Mouse (Mus musculus): ENCODE measurements around the gene Plcl1.
"Not testable (repeated sequence)": the region's sequence is repeated elsewhere in the genome, so short reads cannot be mapped to it uniquely, and the experiment has no call there.

Gene Plcl1

DNA sequence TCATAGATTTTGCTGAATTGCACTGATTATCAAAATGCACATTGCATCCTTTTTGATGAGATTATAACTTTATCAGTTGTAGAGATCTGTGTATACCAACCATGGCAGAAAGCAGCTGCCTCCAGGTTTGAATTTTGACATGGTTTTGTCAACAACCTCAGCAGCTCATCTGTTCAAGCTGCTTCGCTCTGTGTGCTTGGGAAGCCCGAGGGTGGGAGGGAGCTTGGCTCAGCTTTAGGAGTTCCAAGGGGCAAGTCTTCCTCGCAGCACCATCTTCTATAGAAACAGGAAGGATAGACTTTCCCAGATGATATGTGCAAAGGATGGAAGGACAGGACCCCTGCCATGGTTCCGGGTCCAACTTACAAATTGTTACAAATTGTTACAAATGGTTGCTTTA, 32.9 kb downstream of the Plcl1 start:
- no peak for DNase-seq (ENCODE audit: low read depth, low spot score)

DNA sequence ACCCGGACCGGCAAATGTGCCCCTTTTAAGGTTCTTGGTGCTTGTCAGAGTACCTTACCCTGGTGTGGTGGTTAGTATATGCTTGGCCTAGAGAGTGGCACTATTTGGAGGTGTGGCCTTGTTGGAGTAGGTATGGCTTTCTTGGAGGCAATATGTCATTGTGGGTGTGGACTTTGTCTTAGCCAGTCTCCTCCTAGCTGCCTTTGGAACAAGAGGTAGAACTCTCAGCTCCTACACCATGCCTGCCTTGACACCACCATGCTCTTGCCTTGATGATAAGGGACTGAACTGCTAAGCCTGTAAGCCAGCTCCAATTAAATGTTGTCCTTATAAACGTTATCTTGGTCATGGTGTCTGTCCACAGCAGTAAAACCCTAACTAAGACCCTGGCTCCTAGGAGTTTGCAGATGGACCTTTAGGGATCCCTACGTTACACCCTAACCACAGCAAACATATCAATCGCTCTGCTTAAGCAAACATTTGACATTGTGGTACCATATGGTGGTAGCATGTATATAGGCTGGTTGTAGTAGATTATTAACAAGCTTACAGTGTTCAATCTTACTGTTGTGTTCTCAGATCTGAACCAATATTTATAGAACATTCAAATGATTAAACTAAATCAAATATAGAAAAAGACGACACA, 39.4 kb downstream of the Plcl1 start:
- DNase-seq (ENCODE audit: low read depth, low spot score): no peak

DNA sequence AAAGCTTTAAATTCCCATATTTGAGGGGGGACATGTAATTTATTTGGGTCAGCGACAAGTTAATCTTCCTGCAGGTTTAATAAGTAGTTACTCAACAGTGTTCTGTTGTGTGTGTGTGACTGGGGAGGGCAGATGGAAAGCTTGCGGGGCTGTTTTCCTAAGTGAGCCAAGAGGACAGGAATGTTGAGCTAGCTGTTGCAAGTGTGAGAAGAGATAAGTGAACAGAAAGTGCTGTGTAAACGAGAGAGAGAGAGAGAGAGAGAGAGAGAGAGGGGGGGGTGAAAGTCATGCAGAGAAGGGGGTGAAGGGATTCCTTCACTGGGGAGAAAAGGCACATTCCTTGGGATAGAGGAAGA, 39.9 kb downstream of the Plcl1 start:
- DNase-seq (ENCODE audit: low read depth, low spot score): no peak

DNA sequence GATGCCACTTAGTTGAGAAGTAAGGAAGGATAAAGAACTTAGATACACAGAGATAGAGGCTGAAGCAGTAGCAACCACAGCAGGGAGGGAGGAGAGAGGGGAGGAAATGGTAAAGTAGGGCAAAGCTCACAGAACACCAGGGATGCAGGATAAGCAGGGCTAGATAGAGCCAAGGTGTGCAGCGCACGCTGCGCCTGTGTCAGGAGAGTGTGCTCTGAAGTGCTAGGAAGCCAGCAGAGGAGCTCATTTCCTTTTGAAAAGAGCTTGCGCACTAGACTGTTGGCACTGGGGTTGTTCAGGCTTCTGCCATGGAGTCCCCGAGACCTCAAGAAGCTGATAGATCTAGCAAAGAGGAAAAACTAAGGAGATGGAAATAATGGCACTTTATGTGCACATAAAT, 40.6 kb downstream of the Plcl1 start:
- DNase-seq (ENCODE audit: low read depth, low spot score): no peak

DNA sequence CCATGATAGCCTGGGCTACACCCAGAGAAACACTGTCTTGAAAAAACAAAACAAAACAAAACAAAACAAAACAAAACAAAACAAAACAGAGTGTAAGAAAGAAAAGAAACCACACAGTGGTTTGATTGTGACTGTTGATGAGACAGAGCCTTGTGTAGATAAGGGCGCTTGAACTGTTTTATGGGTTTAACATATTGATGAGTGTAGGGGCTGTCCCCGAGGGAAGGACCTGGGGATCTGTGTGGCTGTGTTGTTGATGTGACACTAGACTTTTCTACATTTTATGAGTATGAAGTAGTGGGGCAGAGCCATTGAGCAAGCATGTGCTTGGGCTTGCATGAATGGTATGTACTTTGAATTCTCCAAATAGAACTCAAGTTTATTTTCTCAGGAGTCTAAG, 41.2 kb downstream of the Plcl1 start:
- no peak for DNase-seq (ENCODE audit: low read depth, low spot score)

DNA sequence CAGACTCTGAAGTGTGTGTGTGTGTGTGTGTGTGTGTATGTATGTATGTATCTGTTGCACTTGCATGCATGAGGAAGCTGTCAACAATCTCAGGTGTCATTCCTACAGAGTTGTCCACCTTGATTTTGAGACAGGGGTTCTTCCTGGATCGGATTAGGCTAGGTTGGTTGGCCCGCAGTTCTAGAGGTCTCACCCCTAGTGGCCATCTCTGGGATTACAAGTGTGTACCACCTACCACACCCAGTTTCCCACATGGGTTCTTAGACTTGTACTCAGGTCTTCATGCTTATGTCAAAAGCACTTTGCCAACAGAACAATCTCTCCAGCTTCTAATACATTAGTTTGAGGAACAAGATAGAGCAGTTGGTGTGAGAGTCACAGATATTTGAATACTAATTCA, 41.9 kb downstream of the Plcl1 start:
- no peak for DNase-seq (ENCODE audit: low read depth, low spot score)

DNA sequence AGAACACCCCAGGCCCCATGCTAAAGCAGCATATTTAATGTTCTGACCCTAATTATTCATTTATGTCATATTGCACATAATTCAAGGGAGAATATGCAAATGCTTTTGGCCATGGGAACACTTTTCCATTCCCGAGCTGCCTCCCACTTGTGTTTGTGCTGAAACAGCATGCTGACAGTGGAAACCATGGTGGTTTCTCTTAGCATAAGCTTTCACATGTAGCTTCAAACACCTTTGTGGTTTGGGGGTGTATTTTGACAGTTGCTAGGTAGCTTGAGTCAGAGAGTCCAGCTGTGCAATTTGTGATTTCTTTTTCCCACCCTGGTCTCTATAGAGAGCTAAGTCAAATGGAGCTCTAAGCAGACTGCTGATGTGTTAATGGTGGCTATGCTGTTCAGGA, 42.4 kb downstream of the Plcl1 start:
- DNase-seq (ENCODE audit: low read depth, low spot score): no peak

DNA sequence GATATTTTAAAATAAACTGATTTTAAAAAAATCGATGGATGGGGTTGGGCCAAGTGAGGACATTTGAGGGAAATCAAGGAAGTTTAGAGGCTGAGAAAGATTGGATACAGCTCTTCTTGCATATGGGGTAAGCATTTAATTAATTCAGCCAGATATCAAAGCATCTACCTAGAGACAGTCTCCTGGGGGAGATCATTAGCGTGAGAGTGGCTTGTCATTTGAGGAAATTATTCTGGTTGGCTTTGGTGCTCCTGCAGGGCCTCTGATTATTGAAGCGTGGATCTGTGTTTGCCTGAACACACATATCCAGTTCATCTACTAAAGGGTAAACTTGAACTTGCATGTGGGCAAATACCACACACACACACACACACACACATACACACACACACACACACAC, 44.1 kb downstream of the Plcl1 start:
- no peak for DNase-seq (ENCODE audit: low read depth, low spot score)

DNA sequence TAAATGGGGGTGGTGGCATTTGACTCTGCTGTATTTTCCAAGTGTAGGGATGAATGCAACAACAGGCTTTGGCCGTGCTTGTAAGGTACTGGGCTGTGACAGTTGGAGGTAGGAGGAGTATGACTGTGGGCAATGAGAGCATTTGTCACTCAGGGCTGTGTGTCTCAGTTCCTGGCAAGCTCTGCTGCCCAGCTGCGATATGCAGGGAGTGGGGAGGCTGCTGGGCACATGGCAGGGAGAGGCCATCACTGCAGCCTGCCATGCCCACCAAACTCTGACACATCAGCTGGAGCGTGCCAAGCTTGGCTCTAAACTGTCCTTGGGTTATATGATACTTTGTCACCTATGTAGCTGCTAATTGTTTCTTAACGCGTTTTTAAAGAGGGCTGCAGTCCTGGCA, 48.4 kb downstream of the Plcl1 start:
- no peak for DNase-seq (ENCODE audit: low read depth, low spot score)

DNA sequence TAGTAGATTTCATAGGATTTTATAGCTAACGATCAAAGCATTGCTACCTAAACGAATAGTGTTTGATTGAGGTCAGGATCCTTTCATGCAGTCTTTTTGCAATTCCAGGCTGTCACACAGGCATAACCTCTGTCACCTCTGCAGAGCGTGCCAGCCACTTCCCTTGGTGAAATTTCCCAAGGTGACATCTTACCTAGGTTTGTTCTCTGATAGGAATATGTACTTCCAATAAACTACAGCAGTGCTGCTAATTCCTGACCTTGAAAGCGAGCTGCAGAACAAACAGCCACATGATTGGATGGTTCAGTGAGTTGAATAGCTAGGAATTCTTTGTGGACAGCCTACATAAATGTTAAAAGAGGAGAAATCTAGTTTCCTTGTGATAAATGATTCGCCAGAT, 56.6 kb downstream of the Plcl1 start:
- DNase-seq (ENCODE audit: low read depth, low spot score): no peak

DNA sequence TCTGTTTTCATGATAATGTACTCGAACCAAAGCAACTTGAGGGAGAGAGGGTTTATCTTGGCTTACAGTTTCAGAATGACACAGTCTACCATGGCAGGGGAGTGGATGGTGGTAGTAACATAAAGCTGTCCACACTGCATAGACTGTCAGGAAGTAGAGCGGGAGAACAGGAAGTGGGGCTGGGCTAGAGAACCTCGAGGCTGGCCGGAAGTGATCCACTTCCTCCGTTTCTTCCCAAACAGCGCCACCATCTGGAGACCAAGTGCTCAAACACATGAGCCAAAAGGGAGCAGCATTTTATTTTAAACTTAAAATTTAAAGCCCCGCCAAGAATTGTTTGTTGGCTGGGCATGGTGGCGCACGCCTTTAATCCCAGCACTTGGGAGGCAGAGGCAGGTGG, 68.0 kb downstream of the Plcl1 start:
- DNase-seq (ENCODE audit: low read depth, low spot score): no peak

DNA sequence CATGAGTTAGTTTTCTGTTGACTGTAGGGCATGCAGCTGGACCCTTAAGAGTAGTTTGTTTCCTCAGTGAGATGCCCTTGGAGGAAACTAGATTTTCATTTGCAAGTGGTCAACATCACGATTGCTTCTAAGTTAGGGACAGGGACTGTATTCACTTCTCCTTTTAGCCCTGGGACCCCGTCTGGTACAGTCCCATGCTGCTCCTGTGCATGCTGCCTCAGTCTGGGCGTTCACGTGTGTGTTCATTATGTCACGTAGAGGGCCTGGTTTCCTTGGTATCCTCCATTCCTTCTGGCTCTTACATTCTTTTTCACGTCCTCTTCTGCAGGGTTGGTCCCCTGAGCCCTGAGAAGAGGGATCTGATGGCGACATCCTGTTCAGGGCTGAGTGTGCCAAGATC, 69.3 kb downstream of the Plcl1 start:
- no peak for DNase-seq (ENCODE audit: low read depth, low spot score)

DNA sequence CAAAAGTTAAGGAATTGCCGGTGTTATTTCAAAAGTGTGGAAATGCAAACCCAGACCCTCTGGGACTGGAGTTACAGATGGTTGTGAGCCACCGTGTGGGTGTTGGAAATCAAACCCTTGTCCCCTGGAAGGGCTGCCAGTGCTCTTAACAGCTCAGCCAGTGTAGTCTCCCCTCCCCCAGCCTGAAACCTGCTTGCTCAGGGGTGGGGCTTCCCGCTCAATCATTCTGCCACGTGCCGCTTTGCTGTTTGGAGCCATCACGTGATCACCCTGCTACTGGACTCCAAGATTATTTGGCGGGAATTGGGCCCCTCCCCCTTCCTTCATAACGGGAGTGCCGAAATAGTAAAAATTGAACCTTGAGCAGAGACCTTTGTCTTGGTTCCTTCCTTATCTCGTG, 81.7 kb downstream of the Plcl1 start:
- DNase-seq (ENCODE audit: low read depth, low spot score): not testable (repeated sequence)

DNA sequence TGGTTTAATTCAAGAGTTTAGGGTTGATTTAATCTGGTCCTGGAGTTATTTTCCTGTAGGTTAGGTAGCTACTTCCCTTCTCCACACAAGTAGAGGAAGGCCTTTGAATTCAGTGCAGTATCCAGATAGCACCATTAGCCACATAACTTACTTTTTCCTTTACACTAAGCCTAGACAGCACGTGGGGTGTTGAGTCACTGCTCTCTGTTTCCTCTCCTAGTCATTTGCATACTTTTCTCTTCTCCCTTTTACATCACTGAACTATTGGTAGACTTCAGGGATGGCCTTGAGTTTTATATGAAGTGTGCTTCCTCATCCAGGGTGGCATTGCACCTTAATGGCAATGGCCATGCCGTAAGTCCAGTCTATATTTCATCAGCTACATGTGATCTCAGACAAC, 82.5 kb downstream of the Plcl1 start:
- no peak for DNase-seq (ENCODE audit: low read depth, low spot score)

DNA sequence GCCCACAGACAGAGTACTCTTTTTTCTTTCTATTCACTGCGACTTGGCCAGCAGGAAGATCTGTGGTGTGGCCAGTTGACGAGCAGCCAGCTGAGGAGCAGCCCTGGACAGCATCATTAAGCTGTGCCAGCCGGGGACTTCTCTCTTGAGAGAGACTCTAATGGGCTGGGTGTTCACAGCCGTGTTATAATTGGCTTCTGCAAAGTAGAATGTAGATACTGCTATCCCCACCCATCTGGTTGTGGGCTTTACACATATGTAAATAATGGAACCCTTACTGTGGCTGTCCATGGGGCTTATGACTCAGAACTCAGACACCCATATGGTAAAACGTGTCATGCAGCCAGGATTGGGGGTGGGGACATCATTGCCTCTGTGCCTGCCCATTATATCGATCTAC, 83.6 kb downstream of the Plcl1 start:
- DNase-seq (ENCODE audit: low read depth, low spot score): no peak

DNA sequence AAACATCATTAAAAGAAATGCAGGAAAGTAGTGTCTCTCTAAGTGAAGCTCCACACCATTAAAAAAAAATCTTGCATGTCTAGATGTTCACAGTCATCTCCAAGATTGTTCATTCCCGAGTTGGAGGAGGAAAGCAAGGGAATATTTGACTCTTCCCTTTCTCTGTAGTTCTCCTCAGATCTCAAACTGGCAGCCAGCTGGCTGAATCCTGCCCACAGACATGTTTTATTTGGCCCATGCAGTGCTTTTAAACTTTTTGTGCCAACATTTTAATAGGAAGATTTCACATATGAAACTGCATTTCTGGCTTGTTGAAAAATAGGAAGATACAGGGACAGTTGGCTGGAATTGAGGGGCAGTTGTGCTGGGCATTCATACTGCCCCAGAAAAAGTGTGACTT, 94.2 kb downstream of the Plcl1 start:
- no peak for DNase-seq (ENCODE audit: low read depth, low spot score)

DNA sequence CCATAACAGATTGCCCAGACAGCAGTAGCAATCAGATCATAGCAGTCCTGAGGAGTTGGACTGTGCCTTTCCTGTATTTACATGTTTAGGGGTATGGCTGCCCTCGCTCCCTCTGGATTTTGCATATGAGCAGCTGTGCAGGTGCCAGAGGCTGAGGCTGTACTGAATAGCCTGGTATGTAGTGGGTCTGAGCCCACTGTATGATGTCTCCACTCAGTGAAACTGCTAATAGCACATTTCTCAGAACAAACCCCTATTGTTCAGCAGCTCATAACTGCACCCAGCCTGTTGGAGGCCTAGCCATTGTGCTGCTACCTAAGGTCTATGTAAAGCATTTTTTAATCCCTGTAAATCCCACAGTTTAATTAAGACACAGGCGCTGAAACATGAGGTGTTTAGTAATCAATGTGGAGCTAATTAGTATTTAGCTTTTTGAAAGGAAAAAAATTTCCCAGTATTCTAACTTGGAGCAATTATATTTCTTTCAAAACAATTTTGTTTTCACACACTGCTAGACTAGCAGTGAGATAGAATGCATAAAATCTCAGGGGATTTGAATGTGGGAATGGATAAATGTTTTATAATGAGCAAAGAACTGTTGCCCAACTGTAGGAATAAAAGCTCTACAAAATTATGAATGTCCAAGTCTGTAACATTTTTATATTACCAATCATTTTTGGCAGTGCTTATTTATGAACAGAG, 95.4 kb downstream of the Plcl1 start:
- no peak for DNase-seq (ENCODE audit: low read depth, low spot score)

DNA sequence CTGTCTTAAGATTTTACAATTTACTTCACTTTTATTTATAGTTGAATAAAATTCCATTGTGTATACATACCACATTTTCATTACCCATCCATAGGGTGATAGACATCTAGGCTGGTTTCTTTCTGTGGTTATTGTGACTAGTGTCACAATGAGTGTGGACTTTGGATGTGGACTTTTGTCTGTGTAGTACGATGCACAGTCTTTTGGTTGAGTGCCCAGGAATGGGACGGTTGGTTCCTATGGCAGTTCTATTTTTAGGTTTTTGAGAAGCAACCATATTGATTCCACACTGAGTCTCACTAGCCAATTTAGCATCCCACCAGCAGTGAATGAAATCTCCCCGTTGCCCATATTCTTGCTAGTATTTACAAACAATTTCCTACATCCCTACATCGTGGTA, 100.1 kb downstream of the Plcl1 start:
- no peak for DNase-seq (ENCODE audit: low read depth, low spot score)

DNA sequence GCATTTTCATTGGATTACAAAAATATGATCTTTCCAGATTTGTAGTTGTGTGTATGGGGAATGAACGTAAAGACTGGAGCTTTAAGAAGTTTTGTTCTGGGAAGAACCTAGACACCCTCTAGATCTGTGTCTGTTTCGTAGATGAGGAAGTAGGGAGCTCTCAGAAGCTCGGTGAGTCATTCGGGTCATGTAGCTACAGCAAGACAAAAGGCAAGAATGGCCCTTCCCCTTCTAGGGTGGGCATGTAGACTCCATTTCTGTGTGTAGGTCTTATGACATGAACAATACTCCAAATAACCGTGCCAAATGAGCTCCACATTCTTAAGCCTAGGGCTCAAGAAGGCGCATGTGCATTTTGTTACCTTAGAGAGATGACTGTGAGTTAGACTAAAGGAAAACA, 101.3 kb downstream of the Plcl1 start:
- no peak for DNase-seq (ENCODE audit: low read depth, low spot score)

DNA sequence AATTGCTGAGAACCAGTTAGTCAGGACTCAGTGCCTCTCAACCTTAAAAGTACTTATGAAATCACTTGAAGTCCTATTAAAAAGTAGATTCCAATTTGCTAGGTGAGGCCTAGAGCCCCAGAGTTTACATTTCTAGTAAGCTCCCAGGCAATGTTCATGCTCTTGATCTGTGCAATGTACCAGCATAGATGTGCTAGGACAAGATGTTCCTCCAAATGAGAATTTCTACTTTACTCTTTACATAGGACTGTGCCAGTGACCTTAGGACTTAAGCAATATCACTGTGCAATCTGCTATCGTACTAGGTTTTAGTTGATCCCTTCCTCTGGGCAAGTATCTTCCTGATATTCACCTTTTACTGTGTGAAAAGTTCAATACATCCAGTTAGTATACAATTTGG, 103.9 kb downstream of the Plcl1 start:
- no peak for DNase-seq (ENCODE audit: low read depth, low spot score)

DNA sequence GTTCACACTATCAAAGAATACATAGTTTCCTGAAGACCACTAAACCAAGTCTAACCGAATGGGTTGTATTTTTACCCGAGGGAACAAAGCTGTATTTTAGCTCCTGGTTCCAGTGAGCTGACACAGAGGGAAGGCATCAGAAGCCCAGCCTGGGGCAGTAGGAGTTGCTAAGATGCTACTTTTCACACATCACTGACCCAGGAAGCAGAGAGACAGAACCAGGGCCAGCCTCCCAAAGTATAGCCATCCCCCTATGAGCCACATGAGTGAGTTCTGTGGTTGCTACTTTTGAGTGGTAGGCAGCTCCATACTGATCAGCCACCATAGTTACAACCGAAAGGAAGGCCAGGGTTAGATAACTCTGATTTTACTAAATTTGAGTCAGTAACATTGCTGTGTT, 106.4 kb downstream of the Plcl1 start:
- no peak for DNase-seq (ENCODE audit: low read depth, low spot score)

DNA sequence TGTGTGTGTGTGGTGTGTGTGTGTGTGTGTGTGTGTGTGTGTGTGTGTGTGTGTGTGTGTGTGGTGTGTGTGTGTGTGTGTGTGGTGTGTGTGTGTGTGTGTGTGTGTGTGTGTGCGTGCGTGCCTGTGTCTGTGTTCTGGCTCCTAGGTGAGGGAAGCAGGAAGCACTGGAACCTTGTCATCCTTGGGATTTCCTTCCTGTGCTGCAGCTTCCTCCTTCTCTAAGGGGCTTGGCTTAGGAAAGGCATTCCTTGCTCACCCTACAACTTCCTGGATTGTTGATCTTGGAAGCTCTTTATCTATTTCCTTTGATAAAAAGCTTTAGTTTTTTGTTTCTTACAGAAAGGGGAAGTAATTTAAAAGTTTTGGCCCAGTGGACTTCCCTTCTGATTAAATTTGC, 107.1 kb downstream of the Plcl1 start:
- DNase-seq (ENCODE audit: low read depth, low spot score): not testable (repeated sequence)

DNA sequence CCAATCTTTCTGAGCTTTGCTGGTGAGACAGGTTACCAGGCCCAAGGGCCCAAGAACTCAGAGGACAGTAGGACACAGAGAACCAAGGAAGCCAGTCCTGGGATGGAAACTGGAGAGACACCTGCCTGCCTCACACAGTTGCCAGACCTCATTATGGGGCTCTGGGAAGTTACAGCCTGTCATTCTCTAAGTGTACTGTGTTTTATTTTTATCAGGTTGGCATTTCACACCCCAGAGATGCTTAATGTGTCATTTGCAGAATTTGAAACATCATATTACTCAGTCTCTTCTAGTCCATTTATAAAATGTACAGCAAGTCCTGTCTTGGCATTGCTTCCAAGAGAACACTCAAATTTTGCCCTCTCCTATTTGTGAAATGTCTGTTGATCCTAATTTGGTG, 111.5 kb downstream of the Plcl1 start:
- no peak for DNase-seq (ENCODE audit: low read depth, low spot score)

DNA sequence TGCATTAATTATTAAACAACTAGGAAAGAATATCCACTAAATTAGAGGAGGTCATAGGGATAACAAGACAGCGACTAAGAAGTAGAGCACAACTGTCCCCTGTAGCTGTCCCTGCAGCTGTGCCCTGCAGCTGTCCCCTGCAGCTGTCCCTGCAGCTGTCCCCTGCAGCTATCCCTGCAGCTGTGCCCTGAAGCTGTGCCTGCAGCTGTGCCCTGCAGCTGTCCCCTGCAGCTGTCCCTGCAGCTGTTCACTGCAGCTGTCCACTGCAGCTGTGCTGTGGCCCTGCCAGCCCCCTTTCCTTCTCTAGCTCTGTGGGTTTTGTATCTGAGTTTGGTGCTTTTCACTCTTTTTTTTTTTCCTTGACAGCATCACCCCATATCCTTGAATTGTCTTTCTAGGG, 118.2 kb downstream of the Plcl1 start:
- no peak for DNase-seq (ENCODE audit: low read depth, low spot score)
